Mouse (Mus musculus) c-Kit-positive CD71-positive TER-119-positive erythroid progenitor cells, embryonic 14.5 days (primary cell): ENCODE measurements around the gene Gm13030.
A peak's percentile ranks its signal among the peaks of the same experiment; 100 is the strongest.
"Not testable (repeated sequence)": the region's sequence is repeated elsewhere in the genome, so short reads cannot be mapped to it uniquely, and the experiment has no call there.

Experiments
- DNase-seq: peaks from one replicate; pipeline ENCODE4 v3.0.0-alpha.2; 2013; ENCODE audit warnings: low spot score

Gm13030 gene

GRCm38 (mm10) chr4:138873864-138874263 is at the start of gene Gm13030:
Gene Gm13030 (minus strand): TSS chr4:138873964.
- no peak for DNase-seq

- peak; percentile 78 for DNase-seq
Observed at GRCm38 (mm10) chr4:138922131-138922459, 48.3 kb upstream of the Gm13030 start.

- no peak for DNase-seq
Observed at GRCm38 (mm10) chr4:138921254-138922130, 47.7 kb upstream of the Gm13030 start.

- DNase-seq: no peak
Observed at GRCm38 (mm10) chr4:138917282-138917681, 43.5 kb upstream of the Gm13030 start.

- peak; percentile 92 for DNase-seq
Observed at GRCm38 (mm10) chr4:138913797-138914196, 40.0 kb upstream of the Gm13030 start, which contains the start of gene Otud3. Gene Otud3 (minus strand): TSS chr4:138913945.

- no peak for DNase-seq
Observed at GRCm38 (mm10) chr4:138913141-138913787, 39.5 kb upstream of the Gm13030 start.

- DNase-seq: no peak
Observed at GRCm38 (mm10) chr4:138905624-138906337, 32.0 kb upstream of the Gm13030 start.

- no peak for DNase-seq
Observed at GRCm38 (mm10) chr4:138899361-138899760, 25.6 kb upstream of the Gm13030 start.

GRCm38 (mm10) chr4:138893789-138894188 is 20.0 kb upstream of the Gm13030 start:
- DNase-seq: not testable (repeated sequence)

GRCm38 (mm10) chr4:138892655-138893054 is 18.9 kb upstream of the Gm13030 start:
- no peak for DNase-seq

GRCm38 (mm10) chr4:138889635-138890034 is 15.9 kb upstream of the Gm13030 start:
- no peak for DNase-seq

- DNase-seq: no peak
Observed at GRCm38 (mm10) chr4:138889165-138889564, 15.4 kb upstream of the Gm13030 start.

GRCm38 (mm10) chr4:138884261-138884660 is 10.5 kb upstream of the Gm13030 start:
- DNase-seq: peak; percentile 65

- no peak for DNase-seq
Observed at GRCm38 (mm10) chr4:138882179-138882578, 8.4 kb upstream of the Gm13030 start.

GRCm38 (mm10) chr4:138880811-138881584 is 7.2 kb upstream of the Gm13030 start:
- DNase-seq: no peak

GRCm38 (mm10) chr4:138879808-138880207 is 6.0 kb upstream of the Gm13030 start:
- no peak for DNase-seq

- DNase-seq: no peak
Observed at GRCm38 (mm10) chr4:138878783-138879182, 5.0 kb upstream of the Gm13030 start.

GRCm38 (mm10) chr4:138877731-138878130 is 4.0 kb upstream of the Gm13030 start, which contains the start of gene Pla2g2e:
Gene Pla2g2e (plus strand): TSS chr4:138877942.
- no peak for DNase-seq

- no peak for DNase-seq
Observed at GRCm38 (mm10) chr4:138875986-138876385, 2.2 kb upstream of the Gm13030 start.

GRCm38 (mm10) chr4:138875275-138875674 is 1.5 kb upstream of the Gm13030 start:
- not testable (repeated sequence) for DNase-seq

- DNase-seq: no peak
Observed at GRCm38 (mm10) chr4:138868666-138869065, 5.1 kb downstream of the Gm13030 start.

GRCm38 (mm10) chr4:138866413-138866812 is 7.4 kb downstream of the Gm13030 start:
- peak; percentile 48 for DNase-seq
